Mouse (Mus musculus) embryonic facial prominence, embryonic 14.5 days (tissue): ENCODE measurements around the gene Eif3b. TPM values are rescaled to one million over a fixed set of nuclear protein-coding genes. Genes with fewer than 3 reads are reported as not detected.

ENCODE experiments used
- ATAC-seq: fragments of 200-750 bp; cut with Nextera tagmentation; 2 replicates; pipeline ENCODE4 v1.8.0; 2017; ENCODE audit warnings: low read depth, moderate number of reproducible peaks, moderate TSS enrichment
- DNase-seq: peaks from one replicate; pipeline ENCODE4 v3.0.0-alpha.2; 2015; ENCODE audit warnings: low spot score
- H3K27ac ChIP-seq: fragments of 300-500 bp; sonication (generic); replicated peaks from 2 replicates; pipeline ENCODE4 v1.5.1; 2014; ENCODE audit warnings: low read depth, mild to moderate bottlenecking, low read length, moderate library complexity
- H3K27me3 ChIP-seq: fragments of 300-500 bp; sonication (generic); replicated peaks from 2 replicates; pipeline ENCODE4 v1.6.1; 2014; ENCODE audit warnings: low read length; ENCODE audit not compliant: control insufficient read depth, insufficient read depth
- H3K36me3 ChIP-seq: fragments of 300-500 bp; sonication (generic); 2 replicates; pipeline ENCODE4 v1.6.1; 2014; ENCODE audit warnings: low read length, mixed read lengths; ENCODE audit not compliant: control insufficient read depth, insufficient read depth
- H3K4me1 ChIP-seq: fragments of 300-500 bp; sonication (generic); 2 replicates; pipeline ENCODE4 v1.6.1; 2014; ENCODE audit warnings: antibody characterized with exemption, low read length; ENCODE audit not compliant: control insufficient read depth, insufficient read depth
- H3K4me2 ChIP-seq: fragments of 300-500 bp; sonication (generic); 2 replicates; pipeline ENCODE4 v1.6.1; 2014; ENCODE audit warnings: low read depth, mild to moderate bottlenecking, low read length, moderate library complexity, mixed read lengths
- H3K4me3 ChIP-seq: fragments of 300-500 bp; sonication (generic); 2 replicates; pipeline ENCODE4 v1.5.1; 2014; ENCODE audit warnings: low read depth, mild to moderate bottlenecking, low read length
- H3K9ac ChIP-seq: fragments of 300-500 bp; sonication (generic); 2 replicates; pipeline ENCODE4 v1.6.1; 2014; ENCODE audit warnings: low read depth, mild to moderate bottlenecking, low read length, moderate library complexity, mixed read lengths
- H3K9me3 ChIP-seq: fragments of 300-500 bp; sonication (generic); 2 replicates; pipeline ENCODE4 v1.6.1; 2016; ENCODE audit warnings: low read length; ENCODE audit not compliant: control insufficient read depth
- WGBS: fragments of 180-500 bp; shearing (Covaris S2); extraction: QIAGEN DNeasy Blood & Tissue Kit; methylation state at CpG from one replicate; pipeline ENCODE4 v1.1.7; 2014; 5-methylcytosine and 5-hydroxymethylcytosine counted together
- polyA plus RNA-seq: library from polyadenylated mRNA; unstranded; fragments of >200 nt; fragmentation: Nextera tagmentation; extraction: Ambion mirVana; gene quantifications from 2 replicates; pipeline ENCODE4 v1.2.1, GENCODE M21; 2014

Eif3b gene
- 130 and 143 TPM in 2 replicates for polyA plus RNA-seq

- DNase-seq (peak; percentile 96), ATAC-seq (peak; percentile 95)
- H3K9ac ChIP-seq, result peak within 1 kb of the TSS; percentile 97
Observed at GRCm38 (mm10) chr5:140418489-140419441, at the start of gene Eif3b. TSS of gene Eif3b (plus strand) at chr5:140419328.

GRCm38 (mm10) chr5:140369466-140369865 lies 49.7 kb upstream of the Eif3b start:
- H3K27me3 ChIP-seq, result no peaks in the 10 kb centered on the region
- H3K4me2 ChIP-seq, result no peak overlapping the region
- ATAC-seq, result no peak
- H3K27ac ChIP-seq, result no peak overlapping the region
- H3K9ac ChIP-seq, result no peak overlapping the region
- 67% methylated on average over 2 of the region's 2 CpGs for WGBS
- H3K4me1 ChIP-seq, result 0 out of 2 replicates have a peak, but pooled peaks cover 5% of the 10 kb centered on the region
- no peak overlapping the region for H3K4me3 ChIP-seq
- no peaks in the 10 kb centered on the region for H3K36me3 ChIP-seq
- no peak for DNase-seq
- H3K9me3 ChIP-seq, result no peaks in the 10 kb centered on the region

More at GRCm38 (mm10) chr5:140418489-140419441, at the start of gene Eif3b:
- peaks cover 12% of the 10 kb centered on the region for H3K4me1 ChIP-seq
- no peaks in the 10 kb centered on the region for H3K27me3 ChIP-seq
- peak within 1 kb of the TSS; percentile 78 for H3K4me2 ChIP-seq
- peak within 1 kb of the TSS; percentile 98 for H3K27ac ChIP-seq
- 0 out of 2 replicates have a peak, but pooled peaks cover 7% of the 10 kb centered on the region for H3K36me3 ChIP-seq
- no peaks in the 10 kb centered on the region for H3K9me3 ChIP-seq
- H3K4me3 ChIP-seq, result peak within 1 kb of the TSS; percentile 100
- under 1% methylated on average over 65 of the region's 65 CpGs for WGBS

- H3K27ac ChIP-seq, result peak overlapping the region; percentile 44
- no peak overlapping the region for H3K9ac ChIP-seq
- H3K4me1 ChIP-seq, result 0 out of 2 replicates have a peak, but pooled peaks cover 5% of the 10 kb centered on the region
- WGBS, result 55% methylated on average over 6 of the region's 6 CpGs
- H3K4me3 ChIP-seq, result no peak overlapping the region
- H3K4me2 ChIP-seq, result no peak overlapping the region
- no peaks in the 10 kb centered on the region for H3K36me3 ChIP-seq
- DNase-seq, result no peak
- no peak for ATAC-seq
- no peaks in the 10 kb centered on the region for H3K27me3 ChIP-seq
- H3K9me3 ChIP-seq, result no peaks in the 10 kb centered on the region
Observed at GRCm38 (mm10) chr5:140370446-140371254, 48.5 kb upstream of the Eif3b start.

GRCm38 (mm10) chr5:140371671-140372070 lies 47.5 kb upstream of the Eif3b start:
- no peak overlapping the region for H3K9ac ChIP-seq
- no peaks in the 10 kb centered on the region for H3K27me3 ChIP-seq
- no peak overlapping the region for H3K4me3 ChIP-seq
- no peak overlapping the region for H3K4me2 ChIP-seq
- H3K4me1 ChIP-seq, result 0 out of 2 replicates have a peak, but pooled peaks cover 5% of the 10 kb centered on the region
- ATAC-seq, result no peak
- H3K27ac ChIP-seq, result 0 out of 2 replicates have a peak overlapping the region, but pooled peaks have one; percentile 1
- no peak for DNase-seq
- no peaks in the 10 kb centered on the region for H3K9me3 ChIP-seq
- WGBS, result 90% methylated on average over 3 of the region's 3 CpGs
- H3K36me3 ChIP-seq, result no peaks in the 10 kb centered on the region

GRCm38 (mm10) chr5:140373711-140374110 lies 45.4 kb upstream of the Eif3b start:
- Histone ChIP-seq H3K4me2 (no peak overlapping the region), H3K36me3 (no peaks in the 10 kb centered on the region), H3K9me3 (no peaks in the 10 kb centered on the region), H3K4me3 (no peak overlapping the region), H3K27me3 (no peaks in the 10 kb centered on the region), H3K27ac (no peak overlapping the region), H3K9ac (no peak overlapping the region), H3K4me1 (peaks cover 8% of the 10 kb centered on the region; the same call in 1 of the 2 replicates)
- no peak for ATAC-seq
- WGBS, result 64% methylated on average over 2 of the region's 2 CpGs
- DNase-seq, result no peak

- no peak overlapping the region for H3K27ac ChIP-seq
- 50% methylated on average over 3 of the region's 3 CpGs for WGBS
- no peak overlapping the region for H3K9ac ChIP-seq
- H3K4me2 ChIP-seq, result no peak overlapping the region
- ATAC-seq, result no peak
- H3K36me3 ChIP-seq, result no peaks in the 10 kb centered on the region
- no peaks in the 10 kb centered on the region for H3K27me3 ChIP-seq
- DNase-seq, result peak; percentile 18
- peaks cover 8% of the 10 kb centered on the region; the same call in 1 of the 2 replicates for H3K4me1 ChIP-seq
- H3K9me3 ChIP-seq, result no peaks in the 10 kb centered on the region
- no peak overlapping the region for H3K4me3 ChIP-seq
Observed at GRCm38 (mm10) chr5:140374226-140374625, 44.9 kb upstream of the Eif3b start.

GRCm38 (mm10) chr5:140375249-140375829 lies 43.8 kb upstream of the Eif3b start:
- H3K4me2 ChIP-seq, result no peak overlapping the region
- ATAC-seq (no peak), DNase-seq (no peak)
- no peaks in the 10 kb centered on the region for H3K36me3 ChIP-seq
- no peaks in the 10 kb centered on the region for H3K9me3 ChIP-seq
- no peak overlapping the region for H3K4me3 ChIP-seq
- no peak overlapping the region for H3K9ac ChIP-seq
- H3K27me3 ChIP-seq, result no peaks in the 10 kb centered on the region
- peaks cover 8% of the 10 kb centered on the region; the same call in 1 of the 2 replicates for H3K4me1 ChIP-seq
- H3K27ac ChIP-seq, result no peak overlapping the region
- WGBS, result 79% methylated on average over 4 of the region's 4 CpGs
